Mouse (Mus musculus) heart, adult 18-20 months (tissue): ENCODE results near the gene Ifnab. TPM values are rescaled to one million over a fixed set of nuclear protein-coding genes. Genes with fewer than 3 reads are reported as not detected.

ENCODE experiments used
- DNase-seq, 2 experiments: peaks; one replicate each; pipeline ENCODE4 v3.0.0; 2021 to 2022; ENCODE audit warnings: mixed read lengths in 1 of 2
- total RNA-seq, 2 experiments: library from RNA; stranded (reverse); gene quantifications; 2 replicates each; pipeline ENCODE4 v1.2.3; 2021

Ifnab gene
- total RNA-seq, 2 experiments from 2014 or later, result not detected

DNA sequence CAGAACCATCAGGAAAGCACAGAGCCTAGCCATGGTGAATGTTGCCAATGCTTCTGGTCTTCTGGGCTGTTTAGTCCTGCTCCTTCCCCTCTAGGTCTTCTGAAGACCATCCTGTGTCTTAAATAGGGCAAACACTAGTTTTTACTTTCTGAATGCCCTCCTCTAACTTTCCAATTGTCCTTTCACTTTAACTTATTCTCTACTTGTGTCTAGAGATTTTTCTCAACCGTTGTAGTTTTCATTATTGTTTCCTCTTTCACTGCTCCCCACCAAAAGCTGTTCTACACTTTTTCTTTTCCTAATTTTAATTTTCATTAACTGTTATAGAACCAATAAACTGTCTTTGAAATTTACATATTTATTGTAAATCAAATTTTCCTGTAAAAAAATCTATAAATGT, 14.3 kb downstream of the Ifnab start, which contains the start of gene Ifna16:
Gene Ifna16, minus strand, starts transcription at position 101 of the 400 bp plus-strand sequence.
- no peak for DNase-seq

DNA sequence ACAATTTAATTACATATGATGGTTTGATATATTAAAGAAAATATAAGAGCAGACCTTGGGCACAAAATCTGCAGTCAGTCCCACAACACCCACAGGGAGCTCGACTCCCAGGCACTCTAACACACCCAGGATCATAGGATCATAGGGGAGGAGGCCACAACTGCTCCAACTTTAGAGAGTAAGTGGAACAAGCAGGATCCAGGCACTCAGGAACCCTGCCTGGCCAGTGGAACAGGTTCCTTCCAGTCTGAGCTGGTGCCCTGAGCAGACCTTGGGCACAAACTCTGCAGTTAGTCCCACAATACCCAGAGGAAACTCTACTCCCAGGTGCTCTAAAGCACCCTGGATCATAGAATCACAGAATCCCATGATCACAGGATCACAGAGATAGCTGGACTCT, 35.7 kb downstream of the Ifnab start:
- DNase-seq, result no peak

DNA sequence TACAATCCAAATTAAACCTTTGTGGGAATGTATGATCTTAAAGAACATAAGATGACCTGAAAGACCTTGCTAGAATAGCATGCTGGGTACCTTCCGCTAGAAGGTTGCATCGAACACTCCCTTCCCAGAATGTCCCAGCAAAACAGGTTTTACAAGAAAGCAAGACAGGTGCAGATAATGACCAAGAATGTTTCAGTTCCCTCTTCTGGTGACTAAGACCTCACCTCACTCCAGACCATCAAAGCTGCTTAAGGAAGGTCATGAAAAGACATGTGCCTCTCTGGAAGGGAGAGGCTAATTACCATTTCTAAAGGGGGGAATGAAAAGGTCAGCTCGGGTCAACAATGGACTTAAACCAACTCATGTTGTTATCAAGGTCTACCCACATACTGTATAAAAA, 37.5 kb downstream of the Ifnab start:
- no peak for DNase-seq

DNA sequence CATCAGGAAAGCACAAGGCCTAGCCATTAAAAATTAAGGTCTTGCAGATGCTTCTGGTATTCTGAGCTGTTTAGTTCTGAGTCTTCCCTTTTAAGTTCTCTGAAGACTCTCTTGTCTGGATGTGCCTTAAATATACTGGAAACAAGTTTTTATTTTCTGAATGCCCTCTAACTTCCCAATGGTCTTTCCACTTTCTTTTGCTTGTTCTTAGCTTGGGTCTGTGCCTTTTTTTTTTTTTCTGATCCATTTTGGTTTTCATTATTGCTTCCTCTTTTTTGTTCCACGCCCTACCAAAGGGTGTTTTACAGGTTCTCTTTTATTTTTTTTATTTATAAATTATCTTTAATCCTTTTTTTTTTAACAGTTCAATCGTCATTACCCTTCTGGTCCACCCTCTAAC, 46.8 kb downstream of the Ifnab start, which contains the start of gene Ifna13:
Gene Ifna13, minus strand, starts transcription at position 101 of the 400 bp plus-strand sequence.
- DNase-seq, result no peak

DNA sequence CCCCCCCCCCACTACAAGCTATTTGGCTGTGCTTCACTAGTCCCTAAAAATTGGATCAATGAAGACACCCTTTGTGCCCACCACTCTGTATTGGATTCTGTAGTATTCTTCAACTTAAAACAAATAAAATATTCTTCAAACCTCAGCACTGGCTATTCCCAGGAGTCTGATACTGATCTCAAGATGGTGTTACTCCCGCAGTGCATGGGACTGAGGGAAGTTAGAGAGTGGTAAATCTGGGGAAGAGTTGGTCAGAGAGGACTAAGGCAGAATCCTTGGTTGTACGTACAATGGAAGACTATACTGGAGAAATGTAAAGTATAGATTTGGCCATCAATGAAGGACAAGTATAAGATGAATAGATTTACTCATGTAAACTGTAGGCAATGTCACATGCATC, 48.6 kb downstream of the Ifnab start:
- DNase-seq, result no peak

DNA sequence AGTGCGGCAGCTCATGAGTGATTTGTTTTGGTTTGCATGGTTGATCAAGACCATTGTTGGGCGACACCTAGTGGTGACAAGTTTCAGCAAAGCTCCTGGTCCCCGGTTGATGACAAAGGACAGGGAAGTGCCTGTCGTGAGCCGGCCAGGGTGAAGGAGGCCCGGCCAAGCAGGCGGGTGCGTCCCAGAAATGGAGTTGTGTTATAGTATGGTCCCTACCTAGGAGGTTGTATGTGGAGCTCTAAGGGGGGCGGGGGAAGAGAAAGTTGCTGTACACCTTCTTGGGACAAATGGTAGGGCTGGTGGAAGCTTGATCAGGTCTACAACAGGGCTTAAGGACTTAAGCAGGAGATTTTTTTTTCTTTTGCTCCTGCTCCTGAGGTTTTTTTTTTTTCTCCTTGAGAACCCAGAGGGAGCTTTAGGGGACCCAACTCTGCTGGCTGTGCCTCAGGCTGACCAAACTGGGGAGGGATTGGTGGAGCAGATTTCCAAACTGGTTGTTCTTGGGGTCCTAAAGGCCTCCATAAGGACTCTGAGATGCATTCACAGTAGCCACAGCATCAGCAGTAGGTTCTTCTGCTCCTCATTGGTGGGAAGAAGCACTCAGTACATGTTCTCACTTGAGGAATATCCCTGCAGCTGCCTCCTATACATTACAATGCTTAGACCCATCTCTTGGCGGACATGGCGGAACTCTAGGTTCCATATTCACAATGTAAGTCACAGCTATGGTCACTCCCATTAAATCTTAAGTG, 49.9 kb downstream of the Ifnab start:
- peak; percentile 92 to 100 for DNase-seq

DNA sequence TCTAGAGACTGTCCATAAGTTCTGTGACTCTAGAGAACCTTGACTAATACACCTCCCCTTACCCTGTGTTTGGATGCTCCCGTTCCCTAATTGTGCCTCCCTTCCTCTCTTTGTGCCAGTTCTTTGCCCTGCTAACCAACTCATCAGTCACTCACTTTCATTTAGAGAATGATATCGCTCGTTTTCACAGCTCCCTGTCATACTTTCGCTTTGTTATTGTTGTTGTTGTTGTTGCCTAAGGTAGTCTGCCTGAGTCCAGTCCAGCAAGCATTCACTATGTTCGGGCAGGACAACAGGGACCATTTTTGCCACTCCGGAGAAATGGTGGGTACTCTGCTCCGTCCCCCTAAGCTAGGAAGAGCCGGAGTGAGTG, 50.5 kb downstream of the Ifnab start:
- DNase-seq, result no peak

Other genes starting within 250 kb of the Ifnab start
- not detected for gene Ifnb1, start 168.6 kb downstream of the Ifnab start, total RNA-seq
- gene Ifna15, start 133.1 kb downstream of the Ifnab start, total RNA-seq, result not detected
- gene Ifna14, start 119.6 kb downstream of the Ifnab start, total RNA-seq, result not detected
- gene Ifna9, start 99.0 kb downstream of the Ifnab start, total RNA-seq, result not detected
- not detected for gene Ifna12, start 88.0 kb downstream of the Ifnab start, total RNA-seq
- not detected for gene C87499, start 56.9 kb downstream of the Ifnab start, total RNA-seq
- gene Ifna13, start 46.9 kb downstream of the Ifnab start, total RNA-seq, result not detected
- gene Ifna16, start 14.4 kb downstream of the Ifnab start, total RNA-seq, result not detected
- gene Ifna2, start 7.4 kb downstream of the Ifnab start, total RNA-seq, result not detected
- gene Gm26566, start 30.4 kb upstream of the Ifnab start, total RNA-seq, result under 1 TPM in 1 of 2 experiments, not detected in 1; 0.42 TPM
- 10 to 100 TPM; 72.4 to 76.1 TPM for gene Klhl9, start 31.1 kb upstream of the Ifnab start, total RNA-seq
- gene Gm13271, start 63.5 kb upstream of the Ifnab start, total RNA-seq, result not detected
- not detected for gene Gm13283, start 68.8 kb upstream of the Ifnab start, total RNA-seq
- gene Gm13290, start 82.5 kb upstream of the Ifnab start, total RNA-seq, result not detected
- not detected for gene Gm13289, start 85.6 kb upstream of the Ifnab start, total RNA-seq
- gene Gm13272, start 88.5 kb upstream of the Ifnab start, total RNA-seq, result not detected
- gene Ifnz, start 90.8 kb upstream of the Ifnab start, total RNA-seq, result not detected
- not detected for gene Gm13276, start 94.3 kb upstream of the Ifnab start, total RNA-seq
- gene Gm13277, start 97.3 kb upstream of the Ifnab start, total RNA-seq, result not detected
- not detected for gene Gm13278, start 100.2 kb upstream of the Ifnab start, total RNA-seq
- gene Gm13275, start 103.1 kb upstream of the Ifnab start, total RNA-seq, result not detected
- not detected for gene Gm13279, start 106.0 kb upstream of the Ifnab start, total RNA-seq
- not detected for gene Gm13285, start 108.3 kb upstream of the Ifnab start, total RNA-seq
- not detected for gene Gm13287, start 111.9 kb upstream of the Ifnab start, total RNA-seq
- gene Gm13288, start 114.2 kb upstream of the Ifnab start, total RNA-seq, result not detected
- gene Ifna7, start 124.9 kb upstream of the Ifnab start, total RNA-seq, result not detected
- not detected for gene Ifna11, start 128.6 kb upstream of the Ifnab start, total RNA-seq
- not detected for gene Ifna6, start 136.1 kb upstream of the Ifnab start, total RNA-seq
- not detected for gene Ifna5, start 144.2 kb upstream of the Ifnab start, total RNA-seq
- gene Ifna4, start 150.5 kb upstream of the Ifnab start, total RNA-seq, result not detected
- gene Ifna1, start 158.7 kb upstream of the Ifnab start, total RNA-seq, result not detected
- not detected for gene Ifne, start 188.8 kb upstream of the Ifnab start, total RNA-seq